Mouse (Mus musculus): ENCODE measurements at regions not wholly inside any gene's neighbourhood (a gene's known extent, or its start where the extent isn't known, plus 50 kb on each side); places are given as distances from the start of the nearest gene placed in this dataset.
"Not testable (repeated sequence)": the region's sequence is repeated elsewhere in the genome, so short reads cannot be mapped to it uniquely, and the experiment has no call there.

DNA sequence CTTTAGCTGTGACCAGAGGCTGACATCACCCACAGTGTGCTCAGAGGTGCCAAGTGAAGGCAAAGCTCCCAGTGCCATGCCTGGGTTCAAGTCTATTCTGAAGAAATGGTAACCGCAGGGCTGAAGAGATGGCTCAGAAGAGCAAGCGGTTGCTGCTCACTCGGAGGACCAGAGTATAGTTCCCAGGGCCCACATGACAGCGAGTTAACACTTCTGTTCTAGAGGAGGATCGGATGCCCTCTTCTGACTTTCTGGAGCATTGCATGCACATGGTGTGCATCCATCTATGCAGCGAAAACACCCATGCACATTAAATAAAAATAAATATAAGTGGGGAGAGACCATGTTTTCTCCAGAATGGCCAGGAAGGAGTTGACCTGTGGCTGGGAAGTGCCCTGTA is 209.5 kb downstream of the Sorl1 start:
- DNase-seq (ENCODE audit: low read depth, low spot score), result no peak

DNA sequence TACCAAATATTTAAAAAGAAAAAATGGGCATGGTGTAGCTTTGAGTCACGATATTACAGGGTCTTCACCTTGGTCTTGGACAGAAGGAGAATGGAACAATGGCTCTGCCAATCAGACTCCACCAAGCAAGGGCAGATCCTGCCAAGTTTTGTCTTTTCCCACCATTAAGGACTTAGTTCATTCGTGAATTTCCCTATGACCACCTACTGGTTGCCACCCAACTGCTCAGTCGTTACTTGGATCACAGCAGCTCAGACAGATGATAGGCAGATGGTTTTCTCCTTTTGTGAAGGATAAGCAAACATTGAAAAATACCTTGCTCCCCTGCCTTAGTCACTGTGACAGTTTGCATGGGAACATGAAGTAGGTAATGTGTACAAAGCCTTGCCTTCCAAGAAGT is 210.2 kb downstream of the Sorl1 start:
- DNase-seq (ENCODE audit: low read depth, low spot score), result no peak

GRCm38 (mm10) chr9:41912482-41912881 is 211.6 kb downstream of the Sorl1 start:
- no peak for DNase-seq (ENCODE audit: low read depth, low spot score)

- no peak for DNase-seq (ENCODE audit: low read depth, low spot score)
Observed at GRCm38 (mm10) chr9:41900606-41900974, 223.5 kb downstream of the Sorl1 start.

- no peak for DNase-seq (ENCODE audit: low read depth, low spot score)
Observed at GRCm38 (mm10) chr9:41899766-41900605, 224.1 kb downstream of the Sorl1 start.

DNA sequence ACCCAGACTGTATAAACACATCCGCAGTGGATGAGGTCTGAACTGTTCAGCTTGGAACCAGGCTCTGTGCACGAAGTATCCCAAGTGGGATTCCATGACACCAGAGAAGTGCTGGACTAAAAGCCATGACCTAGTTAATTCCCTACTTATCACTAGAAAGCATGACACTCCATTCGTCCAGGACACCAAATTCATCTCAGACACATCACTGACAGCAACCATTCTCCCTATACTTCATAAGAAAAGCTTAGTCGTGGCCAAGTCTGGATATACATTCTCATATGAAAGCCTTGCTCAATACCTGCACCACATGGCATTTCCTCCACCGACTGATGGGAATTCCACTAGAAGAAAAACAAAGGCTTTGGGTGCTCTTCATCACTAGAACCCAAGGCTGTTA is 229.0 kb downstream of the Sorl1 start:
- DNase-seq (ENCODE audit: low read depth, low spot score), result no peak

DNA sequence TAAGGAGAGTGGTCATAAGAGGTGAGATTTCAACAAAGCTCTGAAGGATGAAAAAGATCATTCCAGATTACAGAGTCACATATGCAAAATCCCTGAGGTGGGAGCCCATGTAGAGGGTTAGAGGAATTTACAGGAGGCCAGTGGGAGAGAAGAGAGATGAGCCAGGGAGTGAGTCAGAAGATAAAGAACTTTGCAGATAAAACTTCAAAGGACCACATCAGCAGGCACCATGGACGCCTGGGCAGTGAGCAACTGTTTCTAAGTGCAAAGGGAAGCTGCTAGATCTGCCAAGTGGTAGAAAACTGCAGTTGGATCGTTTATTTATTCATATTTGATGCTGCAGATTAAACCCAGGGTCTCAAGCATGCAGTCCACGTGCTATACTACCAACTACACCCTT is 231.3 kb downstream of the Sorl1 start:
- no peak for DNase-seq (ENCODE audit: low read depth, low spot score)

DNA sequence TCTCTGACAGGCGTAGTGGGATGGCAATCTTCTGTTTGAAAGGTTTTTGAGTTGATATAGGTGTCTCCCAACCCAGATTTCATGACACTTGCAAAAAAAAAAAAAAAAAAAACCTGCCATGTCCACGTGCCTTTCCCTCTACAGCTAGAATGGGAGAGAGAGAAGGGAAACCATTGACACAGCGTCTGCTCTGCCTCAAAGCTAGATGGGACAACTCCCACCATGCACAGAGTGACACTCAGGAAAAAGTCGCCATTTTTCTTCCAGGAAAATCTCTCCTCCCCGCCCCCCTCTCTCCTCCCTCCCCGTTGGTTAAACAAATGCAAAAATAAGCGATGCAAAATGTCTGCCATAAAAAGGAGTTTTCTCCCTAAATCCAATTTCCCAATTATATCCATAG is 232.9 kb downstream of the Sorl1 start:
- DNase-seq (ENCODE audit: low read depth, low spot score), result no peak

DNA sequence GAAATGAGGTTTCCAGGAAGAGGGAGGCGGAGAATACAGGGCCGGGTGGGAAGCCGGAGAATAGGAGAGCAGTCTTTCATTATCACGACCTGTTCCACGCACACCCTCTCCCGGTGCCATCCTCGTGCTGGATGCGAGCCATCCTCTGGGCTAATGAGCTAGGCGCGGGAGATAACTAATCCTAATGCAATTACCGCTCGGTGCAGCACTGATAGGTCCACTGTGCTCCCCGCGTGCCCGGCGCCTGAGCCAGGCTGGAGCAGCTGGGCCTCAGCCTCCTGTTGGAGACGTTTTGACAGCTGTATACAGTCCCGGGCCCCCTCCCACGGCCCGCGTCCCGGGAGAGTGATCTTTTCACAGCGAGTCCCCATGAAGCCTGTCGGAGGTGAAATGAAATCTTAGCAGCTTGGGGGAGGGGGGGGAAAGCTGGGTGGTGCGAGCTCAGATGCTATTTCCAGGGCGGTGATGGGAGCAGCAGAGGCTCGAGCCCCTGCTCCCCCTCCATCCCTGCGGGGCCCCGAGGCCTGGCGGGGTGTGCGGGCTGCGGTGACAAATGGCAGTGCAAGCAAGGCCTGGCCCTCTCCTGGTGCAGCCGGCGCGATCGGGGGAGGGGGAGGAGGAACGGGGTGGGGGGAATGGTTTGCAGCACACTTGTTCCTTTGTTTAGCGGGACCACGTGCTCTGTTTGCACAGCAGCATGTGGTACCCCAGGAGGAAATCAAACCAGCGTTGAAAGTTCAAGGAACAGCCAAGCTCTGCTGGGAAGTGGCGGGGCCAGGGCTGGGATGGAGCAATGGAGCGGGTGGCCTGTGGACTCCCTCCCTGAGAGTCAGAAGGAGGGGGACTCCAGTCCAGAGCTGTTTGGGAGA is 233.6 kb downstream of the Sorl1 start:
- no peak for DNase-seq (ENCODE audit: low read depth, low spot score)

GRCm38 (mm10) chr9:41889568-41890272 is 234.4 kb downstream of the Sorl1 start:
- no peak for DNase-seq (ENCODE audit: low read depth, low spot score)

GRCm38 (mm10) chr9:41888616-41889150 is 235.4 kb downstream of the Sorl1 start:
- no peak for DNase-seq (ENCODE audit: low read depth, low spot score)

- not testable (repeated sequence) for DNase-seq (ENCODE audit: low read depth, low spot score)
Observed at GRCm38 (mm10) chr9:41886456-41886855, 237.6 kb downstream of the Sorl1 start.

GRCm38 (mm10) chr9:41880457-41880856 is 243.6 kb downstream of the Sorl1 start:
- no peak for DNase-seq (ENCODE audit: low read depth, low spot score)

- no peak for DNase-seq (ENCODE audit: low read depth, low spot score)
Observed at GRCm38 (mm10) chr9:41879080-41879479, 245.0 kb downstream of the Sorl1 start.

GRCm38 (mm10) chr9:41861136-41861535 is 263.0 kb downstream of the Sorl1 start:
- no peak for DNase-seq (ENCODE audit: low read depth, low spot score)

GRCm38 (mm10) chr9:41860681-41861080 is 263.4 kb downstream of the Sorl1 start:
- peak; percentile 33 for DNase-seq (ENCODE audit: low read depth, low spot score)

GRCm38 (mm10) chr9:41859780-41860179 is 264.3 kb downstream of the Sorl1 start:
- DNase-seq (ENCODE audit: low read depth, low spot score), result no peak

DNA sequence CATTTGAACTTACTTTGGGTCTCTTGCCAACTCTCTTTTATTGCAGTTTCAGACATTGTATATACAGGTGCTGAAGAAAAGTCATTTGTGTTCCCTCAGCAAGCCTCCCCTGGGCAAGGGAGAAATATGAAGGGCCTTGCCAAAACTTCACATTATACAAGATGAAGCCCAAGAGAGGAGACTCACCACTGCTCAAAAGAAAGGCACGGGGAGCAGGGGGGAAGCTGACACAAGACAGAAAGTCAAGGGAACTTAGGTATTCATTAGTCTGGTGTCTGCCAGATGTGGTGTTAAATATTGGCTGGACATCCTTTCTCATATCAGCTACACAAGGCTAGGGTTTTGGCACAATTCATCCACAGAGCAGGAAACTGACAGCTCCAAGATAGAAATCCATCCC is 272.0 kb downstream of the Sorl1 start:
- DNase-seq (ENCODE audit: low read depth, low spot score), result no peak

DNA sequence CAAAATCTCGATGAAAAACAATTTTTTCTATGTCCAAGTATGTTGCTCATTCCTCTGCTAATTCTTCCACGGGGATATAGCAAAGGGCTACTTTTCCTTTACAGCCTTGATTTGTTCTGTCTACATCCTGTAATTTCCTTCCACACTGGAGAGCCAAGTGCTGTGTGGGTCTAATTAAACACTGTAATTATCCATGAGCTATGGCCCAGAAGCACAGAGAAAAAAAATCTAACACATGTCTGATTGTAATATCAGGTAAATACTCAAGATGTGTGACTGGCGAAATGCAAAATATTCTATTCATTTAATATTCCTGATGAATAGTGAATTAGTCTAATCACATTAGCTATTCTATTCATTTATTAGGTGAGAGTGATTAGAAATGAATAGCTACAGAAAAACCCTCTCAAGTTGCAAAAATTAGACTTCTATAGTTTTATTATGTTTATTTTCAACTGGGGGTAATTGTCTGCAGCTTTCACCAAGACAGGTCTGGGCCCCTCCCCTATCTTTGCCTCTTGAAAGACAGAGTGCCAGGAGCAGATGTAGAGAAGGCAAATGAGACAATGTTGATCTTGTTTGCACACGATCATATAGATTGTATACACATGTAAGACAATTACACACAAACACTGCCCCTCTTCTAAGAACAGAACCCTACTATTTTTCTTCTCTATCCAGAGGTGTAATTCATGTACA is 274.3 kb downstream of the Sorl1 start:
- DNase-seq (ENCODE audit: low read depth, low spot score), result no peak

- DNase-seq (ENCODE audit: low read depth, low spot score), result no peak
Observed at GRCm38 (mm10) chr9:41844616-41845015, 279.5 kb downstream of the Sorl1 start.
